In genomic region chr7:132365703-132366384, GRCm38 (mm10) we compare ENCODE assay signal across 12 mouse cellular contexts. TPM values are rescaled to one million over a fixed set of nuclear protein-coding genes. Genes with fewer than 3 reads are reported as not detected.
DNase-seq lines count a peak whose midpoint lies in the region; ATAC-seq lines count a peak whose summit lies in the region.
"Had no signal": no experiment of that assay in that cellular context is flagged by ENCODE, and none has a peak within 500 bp of the region (broad histone marks: within the 10 kb centered on the region; RNA-seq: fewer than 3 reads in every experiment).

No protein-coding gene starts in this region.

- no peak overlapping the region for H3K9ac ChIP-seq in liver, embryonic 12.5 days
- H3K9ac ChIP-seq in midbrain, embryonic 14.5 days (replicated peaks; ENCODE audit: low read length) = no peak overlapping the region
- no peak overlapping the region for H3K9ac ChIP-seq in midbrain, embryonic 11.5 days (ENCODE audit: low read length)

- WGBS in liver, embryonic 12.5 days (ENCODE audit: insufficient replicate concordance) = 21% methylated on average over 5 of the region's 5 CpGs
- WGBS in midbrain, embryonic 14.5 days = 94% methylated on average over 5 of the region's 5 CpGs
- 94% methylated on average over 5 of the region's 5 CpGs for WGBS in midbrain, embryonic 11.5 days

- intact Hi-C loops in left cerebral cortex, postnatal 36 days (cut with DNase I) = no loop called here

- H3K4me3 ChIP-seq in liver, embryonic 12.5 days = no peak overlapping the region
- no peak overlapping the region for H3K4me3 ChIP-seq in midbrain, embryonic 14.5 days (replicated peaks; ENCODE audit: low read depth, low read length)
- H3K4me3 ChIP-seq in midbrain, embryonic 11.5 days (ENCODE audit: low read depth, low read length) = no peak overlapping the region

- no peaks in the 10 kb centered on the region for H3K36me3 ChIP-seq in liver, embryonic 12.5 days
- no peaks in the 10 kb centered on the region for H3K36me3 ChIP-seq in midbrain, embryonic 14.5 days (ENCODE audit: control insufficient read depth, insufficient read depth, low read length)
- no peaks in the 10 kb centered on the region for H3K36me3 ChIP-seq in midbrain, embryonic 11.5 days (ENCODE audit: control insufficient read depth, insufficient read depth, low read length)

- H3K27ac ChIP-seq in liver, embryonic 12.5 days = no peak overlapping the region
- H3K27ac ChIP-seq in midbrain, embryonic 14.5 days (replicated peaks; ENCODE audit: low read depth, low read length) = no peak overlapping the region
- H3K27ac ChIP-seq in midbrain, embryonic 11.5 days (ENCODE audit: low read depth, low read length) = no peak overlapping the region

- H3K4me2 ChIP-seq in liver, embryonic 12.5 days = peak overlapping the region; percentile 26
- H3K4me2 ChIP-seq in midbrain, embryonic 14.5 days (ENCODE audit: low read length) = no peak overlapping the region
- no peak overlapping the region for H3K4me2 ChIP-seq in midbrain, embryonic 11.5 days

- no peaks in the 10 kb centered on the region; the same call in 1 of the 2 replicates for H3K27me3 ChIP-seq in liver, embryonic 12.5 days (replicated peaks)
- no peaks in the 10 kb centered on the region for H3K27me3 ChIP-seq in midbrain, embryonic 14.5 days (ENCODE audit: control insufficient read depth, insufficient read depth, low read length)
- H3K27me3 ChIP-seq in midbrain, embryonic 11.5 days (ENCODE audit: control insufficient read depth, insufficient read depth, low read length) = no peaks in the 10 kb centered on the region

- ATAC-seq in liver, embryonic 12.5 days = peak; percentile 64
- no peak for ATAC-seq in midbrain, embryonic 14.5 days (ENCODE audit: low FRiP score, low TSS enrichment)
- ATAC-seq in midbrain, embryonic 11.5 days (ENCODE audit: low FRiP score) = no peak

- DNase-seq in lung, postnatal 36 days = peak; percentile 44
- DNase-seq in lung, adult 18-20 months = no peak
- peak; percentile 52 to 61 for DNase-seq in spleen, adult 18-20 months
- no peak for DNase-seq in right cerebral cortex, postnatal 10 days (ENCODE audit: low spot score in 2 of 2)
- no peak for DNase-seq in midbrain, embryonic 14.5 days
- DNase-seq in midbrain, embryonic 11.5 days (ENCODE audit: low spot score, missing footprints) = no peak
- no peak for DNase-seq in left cerebral cortex, postnatal 36 days (ENCODE audit: low spot score in 2 of 2)
- DNase-seq: adrenal gland, adult 2 months; cerebellum, adult 9-10 months; heart, postnatal 4 days; kidney, adult 9 months had no signal

- H3K9me3 ChIP-seq in liver, embryonic 12.5 days (replicated peaks) = no peaks in the 10 kb centered on the region
- no peaks in the 10 kb centered on the region for H3K9me3 ChIP-seq in midbrain, embryonic 14.5 days (ENCODE audit: control insufficient read depth, low read length)
- no peaks in the 10 kb centered on the region for H3K9me3 ChIP-seq in midbrain, embryonic 11.5 days (ENCODE audit: control insufficient read depth, low read length)

- H3K4me1 ChIP-seq in liver, embryonic 12.5 days = peaks cover 18% of the 10 kb centered on the region
- H3K4me1 ChIP-seq in midbrain, embryonic 14.5 days (ENCODE audit: control insufficient read depth, insufficient read depth, low read length) = no peaks in the 10 kb centered on the region
- H3K4me1 ChIP-seq in midbrain, embryonic 11.5 days (ENCODE audit: control insufficient read depth, insufficient read depth, low read length) = no peaks in the 10 kb centered on the region

RNA-seq across cellular contexts. Expression of gene Chst15, which starts 48.8 kb away (rescaled TPM):
- 8.9 and 9.5 TPM in 2 replicates for polyA plus RNA-seq in liver, embryonic 12.5 days (2016; fragmentation: Nextera tagmentation; extraction: Ambion mirVana)
- 13.3 and 17.8 TPM in 2 replicates for polyA plus RNA-seq in midbrain, embryonic 14.5 days (2014; fragmentation: Nextera tagmentation; extraction: Ambion mirVana)
- polyA plus RNA-seq in midbrain, embryonic 11.5 days (2014; fragmentation: Nextera tagmentation; extraction: Ambion mirVana) = 18.0 and 18.2 TPM in 2 replicates
- 10 to 100 TPM; 38.1 to 49.1 TPM for total RNA-seq in left cerebral cortex, postnatal 36 days (2021)

Comparison
In these comparisons a context has a peak if more than half of its experiments do, and no peak if none do; other contexts are left out.
1. DNase-seq: peak in lung, postnatal 36 days (single experiment) and spleen, adult 18-20 months (2 of 2); none in lung, adult 18-20 months (0 of 2), right cerebral cortex, postnatal 10 days (0 of 2), midbrain, embryonic 14.5 days (single experiment), midbrain, embryonic 11.5 days (single experiment) and left cerebral cortex, postnatal 36 days (0 of 2).